Mouse (Mus musculus): ENCODE measurements around the gene Nrg4. TPM values are rescaled to one million over a fixed set of nuclear protein-coding genes. Genes with fewer than 3 reads are reported as not detected.

The Nrg4 gene
- polyA plus RNA-seq, 1 experiment from 2014 or later = 1.3 TPM

GRCm38 (mm10) chr9:55198260-55198659, 128.4 kb downstream of the Nrg4 start:
- Histone ChIP-seq H3K36me3 (ENCODE audit: control insufficient read depth, insufficient read depth, low read length) (peaks cover 6% of the 10 kb centered on the region), H3K4me3 (ENCODE audit: low read length) (no peak overlapping the region), H3K9ac (ENCODE audit: low read depth, low read length) (no peak overlapping the region), H3K4me2 (replicated peaks; ENCODE audit: low read depth, low read length) (no peak overlapping the region), H3K9me3 (ENCODE audit: control insufficient read depth, low read length) (no peaks in the 10 kb centered on the region), H3K27me3 (ENCODE audit: control insufficient read depth, insufficient read depth, low read length) (no peaks in the 10 kb centered on the region), H3K4me1 (ENCODE audit: control insufficient read depth, insufficient read depth, low read length) (no peaks in the 10 kb centered on the region), H3K27ac (ENCODE audit: low read depth, low read length) (no peak overlapping the region)
- no peak for ATAC-seq (ENCODE audit: low FRiP score, low TSS enrichment)
- 100% methylated on average over 1 of the region's 1 CpGs for WGBS

GRCm38 (mm10) chr9:55195876-55196275, 130.8 kb downstream of the Nrg4 start:
- Histone ChIP-seq H3K9me3 (ENCODE audit: control insufficient read depth, low read length) (no peaks in the 10 kb centered on the region), H3K27ac (ENCODE audit: low read depth, low read length) (no peak overlapping the region), H3K4me1 (ENCODE audit: control insufficient read depth, insufficient read depth, low read length) (no peaks in the 10 kb centered on the region), H3K36me3 (ENCODE audit: control insufficient read depth, insufficient read depth, low read length) (peaks cover 23% of the 10 kb centered on the region), H3K4me2 (replicated peaks; ENCODE audit: low read depth, low read length) (no peak overlapping the region), H3K9ac (ENCODE audit: low read depth, low read length) (no peak overlapping the region), H3K27me3 (ENCODE audit: control insufficient read depth, insufficient read depth, low read length) (no peaks in the 10 kb centered on the region), H3K4me3 (ENCODE audit: low read length) (no peak overlapping the region)
- WGBS = 92% methylated on average over 3 of the region's 3 CpGs
- no peak for ATAC-seq (ENCODE audit: low FRiP score, low TSS enrichment)

GRCm38 (mm10) chr9:55174235-55174634, 152.4 kb downstream of the Nrg4 start:
- no peaks in the 10 kb centered on the region for H3K27me3 ChIP-seq (ENCODE audit: control insufficient read depth, insufficient read depth, low read length)
- WGBS = 79% methylated on average over 2 of the region's 2 CpGs
- H3K4me1 ChIP-seq (ENCODE audit: control insufficient read depth, insufficient read depth, low read length) = no peaks in the 10 kb centered on the region
- no peaks in the 10 kb centered on the region for H3K9me3 ChIP-seq (ENCODE audit: control insufficient read depth, low read length)
- H3K36me3 ChIP-seq (ENCODE audit: control insufficient read depth, insufficient read depth, low read length) = peaks cover 3% of the 10 kb centered on the region; the same call in 1 of the 2 replicates
- H3K27ac ChIP-seq (ENCODE audit: low read depth, low read length) = no peak overlapping the region
- H3K9ac ChIP-seq (ENCODE audit: low read depth, low read length) = no peak overlapping the region
- no peak overlapping the region for H3K4me2 ChIP-seq (replicated peaks; ENCODE audit: low read depth, low read length)
- no peak for ATAC-seq (ENCODE audit: low FRiP score, low TSS enrichment)
- no peak overlapping the region for H3K4me3 ChIP-seq (ENCODE audit: low read length)

- Histone ChIP-seq H3K9me3 (ENCODE audit: control insufficient read depth, low read length) (no peaks in the 10 kb centered on the region), H3K36me3 (ENCODE audit: control insufficient read depth, insufficient read depth, low read length) (peaks cover 9% of the 10 kb centered on the region; the same call in 1 of the 2 replicates), H3K4me3 (ENCODE audit: low read length) (no peak overlapping the region), H3K9ac (ENCODE audit: low read depth, low read length) (no peak overlapping the region), H3K4me2 (replicated peaks; ENCODE audit: low read depth, low read length) (no peak overlapping the region), H3K27ac (ENCODE audit: low read depth, low read length) (no peak overlapping the region), H3K4me1 (ENCODE audit: control insufficient read depth, insufficient read depth, low read length) (no peaks in the 10 kb centered on the region), H3K27me3 (ENCODE audit: control insufficient read depth, insufficient read depth, low read length) (no peaks in the 10 kb centered on the region)
- no peak for ATAC-seq (ENCODE audit: low FRiP score, low TSS enrichment)
- 97% methylated on average over 1 of the region's 1 CpGs for WGBS
These were observed 154.4 kb downstream of the Nrg4 start for GRCm38 (mm10) chr9:55172195-55172685.

GRCm38 (mm10) chr9:55170655-55171412, 155.8 kb downstream of the Nrg4 start:
- no peaks in the 10 kb centered on the region for H3K27me3 ChIP-seq (ENCODE audit: control insufficient read depth, insufficient read depth, low read length)
- no peaks in the 10 kb centered on the region for H3K4me1 ChIP-seq (ENCODE audit: control insufficient read depth, insufficient read depth, low read length)
- no peak for ATAC-seq (ENCODE audit: low FRiP score, low TSS enrichment)
- no peak overlapping the region for H3K4me3 ChIP-seq (ENCODE audit: low read length)
- peaks cover 9% of the 10 kb centered on the region; the same call in 1 of the 2 replicates for H3K36me3 ChIP-seq (ENCODE audit: control insufficient read depth, insufficient read depth, low read length)
- H3K9me3 ChIP-seq (ENCODE audit: control insufficient read depth, low read length) = no peaks in the 10 kb centered on the region
- no peak overlapping the region for H3K4me2 ChIP-seq (replicated peaks; ENCODE audit: low read depth, low read length)
- 77% methylated on average over 7 of the region's 7 CpGs for WGBS
- no peak overlapping the region for H3K27ac ChIP-seq (ENCODE audit: low read depth, low read length)
- H3K9ac ChIP-seq (ENCODE audit: low read depth, low read length) = no peak overlapping the region

Other genes with a start within 250 kb of the Nrg4 start
- gene Ube2q2, start 178.0 kb downstream of the Nrg4 start, polyA plus RNA-seq (2014; fragmentation: Nextera tagmentation; extraction: Ambion mirVana) = 37.6 and 40.8 TPM in 2 replicates
- gene Fbxo22, start 117.9 kb downstream of the Nrg4 start, polyA plus RNA-seq (2014; fragmentation: Nextera tagmentation; extraction: Ambion mirVana) = 57.5 and 75.3 TPM in 2 replicates
- 0.09 and 0.39 TPM in 2 replicates for gene Tmem266, start 69 bp upstream of the Nrg4 start, polyA plus RNA-seq (2014; fragmentation: Nextera tagmentation; extraction: Ambion mirVana)
- gene Etfa, start 185.4 kb upstream of the Nrg4 start, polyA plus RNA-seq (2014; fragmentation: Nextera tagmentation; extraction: Ambion mirVana) = 189 and 190 TPM in 2 replicates
- not detected in 2 replicates for gene Isl2, start 211.8 kb upstream of the Nrg4 start, polyA plus RNA-seq (2014; fragmentation: Nextera tagmentation; extraction: Ambion mirVana)